Mouse (Mus musculus) adrenal gland, postnatal 25 days (tissue): ENCODE measurements at regions not wholly inside any gene's neighbourhood (a gene's known extent, or its start where the extent isn't known, plus 50 kb on each side); places are given as distances from the start of the nearest gene placed in this dataset.
A peak's percentile ranks its signal among the peaks of the same experiment; 100 is the strongest.
"Not testable (repeated sequence)": the region's sequence is repeated elsewhere in the genome, so short reads cannot be mapped to it uniquely, and the experiment has no call there.

Experiments used
- DNase-seq: peaks from one replicate; pipeline ENCODE4 v3.0.0; 2021; ENCODE audit warnings: mixed read lengths

DNA sequence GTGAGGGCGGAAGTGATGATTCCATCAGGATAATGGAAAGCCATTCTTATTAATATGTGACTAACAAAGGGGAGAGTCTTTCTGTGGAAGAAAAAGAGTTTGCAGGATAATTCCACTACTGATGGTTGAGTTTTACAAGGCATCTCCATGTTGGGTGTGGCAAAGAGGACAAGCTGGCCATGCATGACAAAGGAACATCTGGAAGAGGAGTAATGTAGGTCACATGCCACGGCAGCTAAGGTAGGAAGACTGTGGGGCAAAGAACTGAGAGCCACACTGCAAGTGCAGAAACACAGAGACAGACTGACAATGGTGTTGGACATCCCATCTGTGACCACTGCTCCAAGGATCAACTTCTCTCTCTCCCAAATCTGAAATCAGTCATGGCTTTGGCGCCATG is 196.4 kb upstream of the Gdi2 start:
- DNase-seq = no peak

DNA sequence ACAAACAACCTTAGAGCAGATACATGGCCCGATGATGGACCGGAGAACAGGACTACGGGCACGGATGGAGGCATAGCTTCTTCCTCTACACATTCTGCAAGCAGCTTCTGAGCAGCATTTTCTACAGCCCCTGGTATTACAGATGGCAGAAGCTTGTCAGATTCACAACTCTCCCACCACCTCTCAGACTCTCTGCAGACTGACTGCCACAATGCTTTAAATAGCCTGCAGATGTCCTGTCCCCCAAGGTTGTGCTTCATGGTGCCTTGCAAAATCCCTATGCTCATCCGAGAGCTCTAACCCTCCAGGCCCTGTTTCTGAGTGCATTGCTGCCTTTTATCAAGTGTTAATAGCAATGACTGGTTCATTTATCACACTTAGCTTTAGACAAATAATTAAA is 194.3 kb upstream of the Gdi2 start:
- DNase-seq = no peak

DNA sequence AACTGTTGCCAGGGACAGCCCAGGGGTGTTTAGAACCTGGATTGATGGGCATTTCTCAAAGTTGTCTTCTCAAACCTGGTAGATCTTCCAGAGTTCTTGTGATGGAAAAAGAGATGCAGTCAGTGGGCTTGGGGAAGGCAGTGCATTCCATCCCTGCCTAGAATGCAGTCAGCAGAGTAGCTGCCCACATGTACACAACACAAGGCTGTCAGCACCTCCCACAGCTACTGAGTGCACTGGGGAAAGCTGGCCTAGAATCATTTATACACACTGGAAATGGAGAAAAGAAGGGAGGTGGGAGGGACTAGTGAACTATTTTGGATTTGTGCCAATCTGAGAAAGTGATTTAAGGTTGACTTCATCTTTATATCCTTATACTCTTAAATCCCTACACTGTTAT is 183.0 kb upstream of the Gdi2 start:
- DNase-seq = not testable (repeated sequence)

DNA sequence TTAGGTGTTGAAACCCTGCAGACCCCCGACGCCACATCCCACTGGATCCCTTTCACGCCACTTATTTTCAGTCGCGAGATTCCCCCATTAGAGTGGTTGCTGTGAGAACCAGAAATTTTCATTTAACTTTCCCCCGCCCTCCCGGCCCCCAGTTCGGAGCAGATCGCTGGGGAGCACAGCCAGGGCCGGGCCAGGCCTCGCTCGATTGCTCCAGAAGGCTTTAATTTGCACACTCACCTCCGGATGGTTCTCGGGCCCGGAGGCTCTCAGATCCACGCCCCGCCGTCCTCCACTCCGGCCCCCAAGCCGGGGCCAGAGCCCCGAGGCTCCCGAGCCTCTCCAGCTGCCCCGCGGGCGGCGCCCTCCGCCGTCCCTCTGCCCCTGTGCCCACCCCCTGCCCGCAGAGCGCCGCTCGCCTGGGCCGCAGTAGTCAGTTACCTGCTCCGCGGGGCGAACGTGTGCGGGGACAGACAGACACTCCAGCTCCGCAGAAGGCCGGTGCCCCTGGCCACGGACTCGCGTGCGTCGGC is 179.7 kb upstream of the Gdi2 start:
- no peak for DNase-seq

GRCm38 (mm10) chr13:3358996-3359750 is 178.7 kb upstream of the Gdi2 start:
- DNase-seq = no peak

DNA sequence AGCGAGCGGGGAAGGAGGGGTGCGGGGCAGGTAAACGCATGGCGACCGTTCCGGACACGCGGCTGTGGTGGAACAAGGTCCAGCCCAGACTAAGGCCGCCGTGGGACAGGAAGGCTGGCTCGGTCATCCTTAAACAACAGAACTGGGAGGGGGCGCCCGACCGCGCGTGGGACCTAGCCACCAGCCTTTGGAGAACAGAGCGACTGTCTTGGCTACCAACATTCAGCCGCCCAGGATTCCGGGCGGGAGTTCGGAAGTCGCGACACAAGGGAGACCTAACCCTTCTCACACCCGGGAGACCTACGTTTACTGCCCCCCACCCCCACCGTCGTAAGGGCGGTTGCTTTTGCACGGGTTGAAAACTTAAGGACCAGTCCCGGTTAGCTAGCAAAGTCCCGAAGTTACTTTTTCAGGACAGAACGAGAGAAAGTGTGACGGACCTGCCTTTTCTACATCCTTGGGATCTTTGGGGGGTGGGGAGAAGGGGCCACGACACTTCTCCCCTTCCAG is 178.1 kb upstream of the Gdi2 start:
- not testable (repeated sequence) for DNase-seq

GRCm38 (mm10) chr13:3360503-3361490 is 177.1 kb upstream of the Gdi2 start:
- DNase-seq = peak; percentile 35

DNA sequence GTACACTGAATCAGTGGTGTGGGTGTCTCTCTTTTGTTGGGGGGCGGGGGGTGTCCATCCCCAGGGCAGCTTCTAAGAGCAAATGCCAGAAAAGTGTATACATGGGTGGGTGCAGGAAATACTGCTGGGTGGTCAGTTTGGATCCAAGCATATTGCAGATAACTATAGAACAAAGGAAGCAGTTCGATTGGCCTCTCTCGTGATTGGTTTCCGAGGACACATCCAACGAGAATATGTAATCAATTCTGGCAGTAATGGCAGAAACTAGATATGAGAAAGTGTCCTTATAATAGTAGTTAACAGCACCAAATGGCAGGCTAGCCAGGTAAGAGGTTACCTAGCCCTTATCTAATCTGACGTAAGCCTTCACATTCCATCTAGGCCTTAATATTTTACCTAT is 165.2 kb upstream of the Gdi2 start:
- no peak for DNase-seq

GRCm38 (mm10) chr13:3373522-3374220 is 164.2 kb upstream of the Gdi2 start:
- DNase-seq = not testable (repeated sequence)

- DNase-seq = no peak
Measured at GRCm38 (mm10) chr13:3374796-3375195, 163.1 kb upstream of the Gdi2 start.

DNA sequence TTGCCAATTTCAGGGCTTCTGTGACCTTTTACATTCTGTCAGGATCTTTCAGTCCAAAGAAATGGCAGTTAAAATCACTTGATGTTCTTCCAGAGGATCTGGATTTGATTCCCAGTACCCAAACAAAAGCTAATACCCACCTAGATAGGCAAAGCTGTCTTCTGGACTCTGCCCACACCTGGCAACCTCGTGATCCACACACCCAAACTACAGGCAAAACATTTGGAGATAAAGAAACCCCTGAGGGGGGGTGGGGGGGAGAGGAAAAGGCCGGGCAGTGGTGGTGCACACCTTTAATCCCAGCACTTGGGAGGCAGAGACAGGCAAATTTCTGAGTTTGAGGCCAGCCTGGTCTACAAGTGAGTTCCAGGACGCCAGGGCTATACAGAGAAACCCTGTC is 160.1 kb upstream of the Gdi2 start:
- not testable (repeated sequence) for DNase-seq

GRCm38 (mm10) chr13:3405783-3406182 is 132.1 kb upstream of the Gdi2 start:
- DNase-seq = not testable (repeated sequence)

DNA sequence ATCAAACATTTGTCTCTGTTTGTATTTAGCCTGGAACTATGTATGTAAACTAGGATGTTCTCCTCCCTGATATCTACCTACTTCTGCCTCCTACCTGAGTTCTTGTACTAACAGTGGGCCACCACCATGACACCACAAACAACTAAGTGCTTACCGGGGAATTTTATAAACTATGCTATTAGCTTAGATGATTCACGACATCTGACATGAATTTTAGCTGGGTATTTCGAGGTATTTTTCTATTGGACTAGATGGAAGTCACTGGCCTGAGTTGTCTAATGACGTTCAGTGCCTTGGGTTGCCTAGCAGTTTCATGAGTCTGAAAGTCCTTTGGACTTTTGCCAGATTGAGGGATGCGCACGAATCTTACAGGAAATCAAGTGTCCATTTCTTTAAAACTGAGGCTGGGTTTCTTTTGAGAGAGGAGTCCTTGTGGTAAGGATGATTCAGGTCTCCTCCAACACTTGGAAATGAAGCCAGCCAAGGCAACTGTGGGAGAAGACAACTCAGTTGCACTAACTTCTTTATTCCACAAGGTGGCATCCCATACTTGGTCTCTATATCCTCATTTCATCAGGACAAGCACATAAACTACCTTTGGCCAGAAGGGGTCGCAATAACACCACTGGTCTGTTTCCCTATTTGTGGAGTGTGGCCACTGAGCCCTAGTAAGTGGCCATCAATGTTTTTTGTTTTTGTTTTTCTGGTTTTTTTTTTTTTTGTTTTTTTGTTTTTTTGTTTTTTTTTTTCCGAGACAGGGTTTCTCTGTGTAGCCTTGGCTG is 131.4 kb upstream of the Gdi2 start:
- peak; percentile 60 for DNase-seq

- not testable (repeated sequence) for DNase-seq
Measured at GRCm38 (mm10) chr13:3410281-3410680, 127.6 kb upstream of the Gdi2 start.

DNA sequence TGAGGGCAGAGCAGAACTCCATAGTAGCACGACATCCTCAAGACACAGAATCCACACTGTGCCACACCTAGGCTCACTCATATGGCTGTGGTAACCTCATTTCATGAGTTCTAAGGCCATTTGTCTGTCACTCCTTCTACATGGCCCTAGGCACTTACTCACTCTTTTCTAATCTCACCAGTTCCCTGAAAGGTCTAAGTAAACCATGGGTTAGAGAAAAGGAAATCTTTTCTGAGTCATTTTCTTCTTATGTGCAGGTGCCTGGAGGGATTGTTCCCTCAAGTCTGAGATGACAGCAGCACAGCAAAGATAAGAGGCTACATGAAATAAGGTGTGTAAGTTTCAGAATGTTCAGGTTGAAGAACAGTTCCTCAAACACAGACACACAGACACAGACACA is 120.8 kb upstream of the Gdi2 start:
- no peak for DNase-seq

GRCm38 (mm10) chr13:3455374-3455773 is 82.5 kb upstream of the Gdi2 start:
- DNase-seq = not testable (repeated sequence)

DNA sequence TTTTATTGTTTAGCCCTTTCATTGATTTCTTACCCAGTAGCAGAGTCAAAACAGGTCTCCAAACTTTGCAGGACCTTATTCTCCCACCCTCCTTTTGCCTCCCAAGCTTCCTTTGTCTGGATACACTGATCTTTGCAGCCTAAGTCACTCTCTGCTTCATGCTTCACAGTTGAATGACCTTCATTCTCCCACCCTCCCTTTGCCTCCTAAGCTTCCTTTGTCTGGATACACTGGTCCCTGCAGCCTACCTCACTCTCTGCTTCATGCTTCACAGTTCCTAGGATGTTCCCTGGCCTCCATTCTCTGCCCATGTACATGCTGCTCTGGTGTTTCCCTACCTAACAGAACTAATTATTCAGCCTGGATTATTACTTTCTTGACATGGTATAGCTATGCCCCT is 61.0 kb upstream of the Gdi2 start:
- no peak for DNase-seq

GRCm38 (mm10) chr13:3477997-3478728 is 59.7 kb upstream of the Gdi2 start:
- DNase-seq = peak; percentile 56
